Mouse (Mus musculus) CD4-positive, CD25-positive, alpha-beta regulatory T cell, adult 2 months (primary cell): ENCODE results near the gene Fbp1.
"Not testable (repeated sequence)": the region's sequence is repeated elsewhere in the genome, so short reads cannot be mapped to it uniquely, and the experiment has no call there.

Source experiments
- DNase-seq: peaks from one replicate; pipeline ENCODE4 v3.0.0-alpha.2; 2012; ENCODE audit warnings: low read depth, low spot score

Fbp1 gene

DNA sequence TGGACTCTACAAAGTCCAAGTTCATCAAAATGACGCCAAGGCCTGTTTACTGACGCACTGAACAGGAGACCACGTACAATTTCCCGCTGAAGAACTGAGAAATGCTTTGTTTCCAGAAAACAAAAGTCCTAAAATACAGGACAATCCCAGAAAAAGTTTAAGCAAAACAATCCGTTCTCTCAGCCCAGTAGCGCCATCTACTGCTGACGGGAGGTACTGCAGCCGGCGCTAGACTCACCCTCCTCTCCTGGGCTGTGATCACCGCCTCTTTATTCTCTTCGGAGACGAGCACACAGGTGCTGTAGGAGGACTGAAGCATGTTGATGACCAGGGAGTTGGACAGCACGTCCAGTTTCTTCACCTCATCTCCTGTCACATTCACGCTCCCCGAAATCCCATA is 33.4 kb downstream of the Fbp1 start:
- DNase-seq, result peak; percentile 78

- DNase-seq, result no peak
These were observed 54.7 kb downstream of the Fbp1 start for GRCm38 (mm10) chr13:62833341-62833740.

DNA sequence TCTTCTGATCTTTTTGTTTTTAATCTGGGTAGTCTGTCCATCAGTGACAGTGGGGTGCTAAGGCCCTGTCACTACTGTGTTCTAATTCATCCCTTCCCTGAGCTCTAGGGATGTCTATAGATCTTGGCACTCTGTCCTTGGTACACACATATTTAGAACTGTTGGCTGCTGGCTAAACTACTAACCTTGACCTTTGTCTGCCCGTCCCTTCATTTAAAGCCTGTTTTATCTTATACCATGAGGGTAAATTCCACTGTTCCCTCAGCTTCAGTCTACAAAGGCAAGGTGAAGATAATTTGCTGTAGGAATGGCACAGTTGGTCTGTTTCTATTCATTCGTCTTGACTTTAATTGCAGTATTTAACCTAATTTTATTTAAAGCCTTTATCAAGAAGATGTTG is 55.8 kb downstream of the Fbp1 start:
- DNase-seq, result no peak

DNA sequence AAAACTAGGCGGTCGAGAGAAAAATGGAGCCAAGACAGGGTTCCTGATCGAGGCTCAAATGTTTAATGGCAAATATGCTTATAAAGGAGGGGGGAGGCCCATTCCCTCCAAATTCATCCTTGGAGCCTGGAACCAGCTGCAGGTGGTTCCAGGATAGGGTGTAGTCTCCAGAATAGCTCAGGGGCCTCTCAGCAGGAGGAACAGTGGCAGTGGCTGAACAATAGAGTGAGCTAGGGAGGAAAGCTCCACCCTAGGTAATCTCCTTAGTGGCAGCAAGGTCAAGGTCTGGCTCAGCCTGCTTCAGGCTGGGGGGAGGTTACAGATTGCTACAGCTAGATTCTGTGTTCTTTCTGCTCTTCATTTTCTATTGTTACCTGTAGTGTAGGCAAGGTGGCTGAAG is 72.4 kb downstream of the Fbp1 start:
- DNase-seq, result not testable (repeated sequence)
